Mouse (Mus musculus): ENCODE data around the gene Sh3bgr. TPM values are rescaled to one million over a fixed set of nuclear protein-coding genes. Genes with fewer than 3 reads are reported as not detected.

The Sh3bgr gene
- polyA plus RNA-seq, 1 experiment from 2014 or later: 1.7 TPM

DNA sequence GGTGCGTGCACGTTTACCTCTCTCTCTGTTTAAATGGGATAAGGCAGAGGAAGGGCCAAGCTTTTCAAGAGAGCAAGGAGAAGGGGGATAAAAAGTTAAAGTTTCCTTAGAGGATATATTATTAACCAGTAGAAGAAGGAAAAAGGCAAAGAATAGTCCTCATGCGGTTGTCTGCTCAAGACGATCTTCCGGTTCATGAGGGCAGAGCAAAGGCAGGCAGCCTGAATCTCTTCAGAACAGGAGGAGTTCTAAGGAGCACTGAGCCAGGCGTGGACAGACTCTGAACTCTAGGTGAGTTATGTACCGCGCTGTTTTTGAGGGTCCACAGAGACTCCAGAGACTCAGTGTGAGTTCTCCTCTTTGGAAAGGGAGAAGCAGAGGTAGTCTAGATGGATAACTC is 58.2 kb downstream of the Sh3bgr start:
- Histone ChIP-seq H3K4me3 (no peak overlapping the region), H3K9ac (no peak overlapping the region), H3K27me3 (replicated peaks) (no peaks in the 10 kb centered on the region), H3K27ac (no peak overlapping the region), H3K36me3 (no peaks in the 10 kb centered on the region), H3K4me1 (no peaks in the 10 kb centered on the region), H3K9me3 (replicated peaks) (no peaks in the 10 kb centered on the region), H3K4me2 (no peak overlapping the region)
- 75% methylated on average over 8 of the region's 8 CpGs for WGBS (ENCODE audit: insufficient replicate concordance)
- ATAC-seq: no peak

DNA sequence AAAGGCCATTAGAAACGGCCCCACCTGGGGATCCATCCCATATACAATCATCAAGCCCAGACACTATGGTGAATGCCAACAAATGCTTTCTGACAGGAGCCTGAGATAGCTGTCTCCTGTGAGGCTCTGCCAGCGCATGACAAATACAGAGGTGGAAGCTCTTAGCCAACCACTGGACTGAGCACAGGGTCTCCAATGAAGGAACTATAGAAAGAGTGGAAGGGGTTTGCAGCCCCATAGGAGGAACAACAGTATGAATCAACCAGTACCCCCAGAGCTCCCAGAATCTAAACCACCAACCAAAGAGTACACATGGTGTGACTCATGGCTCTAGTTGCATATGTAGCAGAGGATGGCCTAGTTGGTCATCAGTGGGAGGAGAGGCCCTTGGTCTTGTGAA is 71.5 kb downstream of the Sh3bgr start:
- ATAC-seq: no peak
- 56% methylated on average over 2 of the region's 2 CpGs for WGBS (ENCODE audit: insufficient replicate concordance)

DNA sequence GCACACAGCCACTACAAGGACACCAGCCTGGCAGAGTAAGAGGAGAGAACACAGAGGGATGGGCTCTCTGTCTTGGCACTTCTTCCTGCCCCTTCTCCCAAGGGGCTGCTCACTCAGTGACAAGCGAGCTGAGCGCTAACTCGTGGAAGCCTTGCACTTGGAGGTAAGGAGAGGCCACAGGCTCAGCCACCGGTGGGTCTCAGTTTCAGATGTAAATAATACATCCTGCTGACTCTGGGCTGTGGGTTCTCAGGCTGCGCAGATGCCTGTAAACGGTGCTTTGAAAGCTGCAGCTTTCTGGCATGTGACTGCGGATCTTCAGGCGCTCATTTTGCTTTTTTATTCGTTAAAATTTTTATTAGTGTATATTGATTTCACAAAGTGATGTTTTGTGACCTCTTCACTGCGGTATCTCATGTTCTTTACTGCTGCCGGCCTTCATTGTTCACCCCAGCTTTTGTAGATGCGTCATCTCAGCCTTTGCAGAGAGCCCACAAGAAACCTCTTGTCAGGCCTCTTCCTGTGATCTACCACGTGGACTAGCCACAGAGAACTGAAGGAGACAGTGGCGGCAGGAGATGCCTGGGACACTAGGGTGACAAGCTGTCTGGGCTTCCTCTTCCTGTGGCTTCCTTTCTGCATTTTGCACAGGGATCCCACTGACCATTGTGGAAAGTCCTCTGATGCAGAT is 72.8 kb downstream of the Sh3bgr start:
- H3K4me1 ChIP-seq: no peaks in the 10 kb centered on the region
- no peaks in the 10 kb centered on the region for H3K9me3 ChIP-seq (replicated peaks)
- no peak overlapping the region for H3K9ac ChIP-seq
- no peak overlapping the region for H3K4me3 ChIP-seq
- no peaks in the 10 kb centered on the region for H3K36me3 ChIP-seq
- ATAC-seq: no peak; the same call in 1 of the 2 replicates
- no peaks in the 10 kb centered on the region for H3K27me3 ChIP-seq (replicated peaks)
- H3K27ac ChIP-seq: no peak overlapping the region
- H3K4me2 ChIP-seq: no peak overlapping the region
- 24% methylated on average over 14 of the region's 14 CpGs for WGBS (ENCODE audit: insufficient replicate concordance)

More for the DNA sequence above, 71.5 kb downstream of the Sh3bgr start:
- H3K36me3 ChIP-seq: no peaks in the 10 kb centered on the region
- H3K4me2 ChIP-seq: no peak overlapping the region
- H3K27me3 ChIP-seq (replicated peaks): no peaks in the 10 kb centered on the region
- H3K9me3 ChIP-seq (replicated peaks): no peaks in the 10 kb centered on the region
- no peak overlapping the region for H3K9ac ChIP-seq
- no peaks in the 10 kb centered on the region for H3K4me1 ChIP-seq
- no peak overlapping the region for H3K27ac ChIP-seq
- no peak overlapping the region for H3K4me3 ChIP-seq

DNA sequence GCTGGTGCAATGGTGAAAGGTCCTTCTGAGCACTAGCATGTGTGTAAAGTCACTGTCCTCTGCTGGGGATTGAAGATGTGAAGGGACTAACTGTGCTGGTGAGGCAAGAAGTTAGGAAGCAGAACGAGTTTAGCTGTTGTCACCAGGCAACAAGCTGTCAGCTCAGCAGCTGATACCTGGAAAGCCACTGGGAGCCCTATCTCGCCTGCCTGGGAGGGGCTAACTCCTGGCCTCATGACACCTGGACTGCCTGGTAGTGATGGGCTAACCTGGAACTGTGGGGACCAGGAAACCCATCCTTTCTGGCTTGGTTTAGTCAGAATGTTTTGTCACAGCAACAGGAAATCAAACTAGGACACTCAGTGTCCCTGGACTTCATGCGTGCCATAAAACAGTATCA is 76.3 kb downstream of the Sh3bgr start:
- no peak for ATAC-seq
- Histone ChIP-seq H3K9me3 (replicated peaks) (no peaks in the 10 kb centered on the region), H3K4me2 (no peak overlapping the region), H3K4me1 (no peaks in the 10 kb centered on the region), H3K27ac (no peak overlapping the region), H3K36me3 (no peaks in the 10 kb centered on the region), H3K4me3 (no peak overlapping the region), H3K27me3 (replicated peaks) (peaks cover 30% of the 10 kb centered on the region), H3K9ac (no peak overlapping the region)
- 49% methylated on average over 3 of the region's 3 CpGs for WGBS (ENCODE audit: insufficient replicate concordance)

Other genes with a start within 250 kb of the Sh3bgr start
- gene Psmg1, start 209.5 kb upstream of the Sh3bgr start, polyA plus RNA-seq (2016; fragmentation: Nextera tagmentation; extraction: Ambion mirVana): 81.5 and 81.8 TPM in 2 replicates
- 26.6 and 27.6 TPM in 2 replicates for gene Brwd1, start 117.9 kb upstream of the Sh3bgr start, polyA plus RNA-seq (2016; fragmentation: Nextera tagmentation; extraction: Ambion mirVana)
- gene Hmgn1, start 72.7 kb upstream of the Sh3bgr start, polyA plus RNA-seq (2016; fragmentation: Nextera tagmentation; extraction: Ambion mirVana): 238 and 246 TPM in 2 replicates
- gene Wrb, start 55.0 kb upstream of the Sh3bgr start, polyA plus RNA-seq (2016; fragmentation: Nextera tagmentation; extraction: Ambion mirVana): 26.0 and 30.9 TPM in 2 replicates
- gene Lca5l, start 8.2 kb upstream of the Sh3bgr start, polyA plus RNA-seq (2016; fragmentation: Nextera tagmentation; extraction: Ambion mirVana): 0.17 and 0.20 TPM in 2 replicates
- 0.08 and 0.53 TPM in 2 replicates for gene B3galt5, start 35.4 kb downstream of the Sh3bgr start, polyA plus RNA-seq (2016; fragmentation: Nextera tagmentation; extraction: Ambion mirVana)
- gene Itgb2l, start 243.2 kb downstream of the Sh3bgr start, polyA plus RNA-seq (2016; fragmentation: Nextera tagmentation; extraction: Ambion mirVana): 0.57 and 0.69 TPM in 2 replicates